Mouse (Mus musculus) heart, adult 2 months (tissue): ENCODE results near the gene Tmem102. TPM values are rescaled to one million over a fixed set of nuclear protein-coding genes. Genes with fewer than 3 reads are reported as not detected.

Source experiments
- DNase-seq, 2 experiments: peaks; one replicate each; pipeline ENCODE4 v3.0.0; 2021
- H3K27ac ChIP-seq: fragments of 200-600 bp; 2 replicates; pipeline ENCODE4 v1.8.1; 2022
- H3K27me3 ChIP-seq: fragments of 200-500 bp; 2 replicates; pipeline ENCODE4 v1.6.1; 2012; ENCODE audit warnings: mild to moderate bottlenecking, low read length, inconsistent platforms, mixed read lengths; ENCODE audit not compliant: control insufficient read depth, insufficient read depth
- H3K36me3 ChIP-seq: fragments of 200-500 bp; 2 replicates; pipeline ENCODE4 v1.6.1; 2012; ENCODE audit warnings: low read length, inconsistent platforms; ENCODE audit not compliant: control insufficient read depth, insufficient read depth
- H3K4me1 ChIP-seq: fragments of 200-500 bp; 2 replicates; pipeline ENCODE4 v1.6.1; 2011; ENCODE audit warnings: low read length; ENCODE audit not compliant: control insufficient read depth, insufficient read depth
- H3K4me3 ChIP-seq: fragments of 200-600 bp; 2 replicates; pipeline ENCODE4 v1.8.1; 2022
- H3K79me2 ChIP-seq: fragments of 200-500 bp; replicated peaks from 2 replicates; pipeline ENCODE4 v1.6.1; 2012; ENCODE audit warnings: mild to moderate bottlenecking, inconsistent platforms, low read length, moderate library complexity, mixed read lengths; ENCODE audit not compliant: control insufficient read depth, insufficient read depth
- H3K9ac ChIP-seq: fragments of 200-500 bp; 2 replicates; pipeline ENCODE4 v1.6.1; 2012; ENCODE audit warnings: low read depth, mild to moderate bottlenecking, control low read depth, inconsistent platforms, low read length, mixed read lengths
- CTCF ChIP-seq: fragments of 200-600 bp; IDR thresholded peaks from 2 replicates; pipeline ENCODE4 v1.8.1; 2022; ENCODE audit warnings: antibody characterized with exemption, mild to moderate bottlenecking, moderate library complexity
- EP300 ChIP-seq: fragments of 200-500 bp; IDR thresholded peaks from 2 replicates; pipeline ENCODE4 v1.6.1; 2011; ENCODE audit warnings: low read depth, low read length, control low read depth; ENCODE audit not compliant: insufficient read depth
- POLR2A ChIP-seq: fragments of 200-500 bp; IDR thresholded peaks from 2 replicates; pipeline ENCODE4 v1.6.1; 2011; ENCODE audit warnings: mild to moderate bottlenecking, low read depth, low read length, control low read depth; ENCODE audit not compliant: insufficient read depth
- WGBS: fragments of 180-500 bp; shearing (Covaris S2); methylation state at CpG from one replicate; pipeline ENCODE4 v1.1.7; 2018; 5-methylcytosine and 5-hydroxymethylcytosine counted together
- intact Hi-C: fragments of 180-260 bp; cut with DNase I; formaldehyde crosslinking; loops from one replicate; pipeline ENCODE4 v1.15.1; 2025
- polyA plus RNA-seq: library from polyadenylated mRNA; depleted of rRNA; stranded (reverse); fragments of >200 nt; gene quantifications from 2 replicates; pipeline ENCODE4 v1.2.3, GENCODE M21; 2012
- total RNA-seq, 2 experiments: library from RNA; stranded (reverse); gene quantifications; 2 replicates each; pipeline ENCODE4 v1.2.3; 2021

The Tmem102 gene
- total and polyA plus RNA-seq, 3 experiments: 0.25 to 0.47 (median 0.29) TPM

DNA sequence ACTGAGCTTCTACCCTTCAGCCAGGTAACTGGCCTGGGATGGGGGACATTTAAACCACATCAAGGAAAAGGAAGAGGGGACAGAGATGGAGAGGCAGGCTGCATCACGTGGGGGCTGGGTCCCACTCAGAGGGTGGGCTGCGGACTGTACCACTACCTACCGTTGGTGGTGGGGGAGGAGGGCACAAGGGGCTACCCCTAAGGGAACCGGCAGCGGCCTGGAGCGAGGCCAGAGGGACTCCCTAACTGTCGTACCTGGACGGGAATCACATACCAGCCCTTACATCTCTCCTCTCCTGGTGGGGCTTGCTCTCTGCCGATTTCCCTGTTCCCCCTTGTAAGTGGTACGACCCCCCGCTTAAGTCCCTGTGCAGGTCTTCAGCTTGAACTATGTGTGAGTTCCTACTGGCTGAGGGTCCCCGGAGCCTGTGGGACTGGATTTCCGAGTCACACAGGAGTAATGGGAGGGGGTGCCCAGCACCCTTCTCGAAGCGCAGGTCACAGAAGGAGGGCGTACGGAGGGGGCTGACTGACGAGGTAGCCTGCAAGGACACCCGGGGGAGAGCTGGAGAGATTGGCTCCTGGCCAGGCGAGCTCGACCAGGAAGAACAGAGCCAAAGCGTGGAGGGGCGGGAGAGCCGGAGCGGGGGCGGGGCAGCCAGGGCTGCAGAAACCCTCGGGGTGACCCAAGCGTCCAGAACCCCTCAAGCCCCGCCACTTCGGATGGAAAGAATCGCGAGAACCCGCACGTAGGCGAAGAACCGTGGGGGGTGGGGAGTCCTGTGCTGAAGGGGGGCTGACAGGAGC is 4.8 kb downstream of the Tmem102 start:
- Histone ChIP-seq H3K4me3 (peak overlapping the region; percentile 49), H3K27me3 (no peaks in the 10 kb centered on the region), H3K79me2 (no peaks in the 10 kb centered on the region), H3K4me1 (peaks cover 4% of the 10 kb centered on the region; the same call in 1 of the 2 replicates), H3K9ac (peak overlapping the region; percentile 55), H3K27ac (no peak overlapping the region), H3K36me3 (no peaks in the 10 kb centered on the region)
- intact Hi-C loops: no loop called here
- no peak for TF ChIP-seq POLR2A
- TF ChIP-seq EP300: no peak
- TF ChIP-seq CTCF: no peak
- 3% methylated on average over 35 of the region's 36 CpGs for WGBS
- DNase-seq: peak; percentile 53 to 65

DNA sequence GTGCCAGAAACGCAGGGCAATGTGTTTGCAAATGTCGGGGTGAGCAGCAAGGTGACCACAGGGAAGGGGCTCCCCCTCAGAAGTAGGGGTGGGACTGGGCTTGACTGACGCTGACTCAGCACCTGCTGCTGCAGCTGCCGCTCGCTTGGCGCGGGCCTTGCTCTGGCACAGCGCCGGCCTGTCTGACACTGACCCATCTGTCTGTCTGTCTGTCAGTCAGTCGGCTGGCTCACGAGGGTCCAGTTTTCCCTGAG is 5.4 kb downstream of the Tmem102 start:
- Histone ChIP-seq H3K4me3 (no peak overlapping the region), H3K36me3 (no peaks in the 10 kb centered on the region), H3K27me3 (no peaks in the 10 kb centered on the region), H3K79me2 (no peaks in the 10 kb centered on the region), H3K9ac (no peak overlapping the region), H3K27ac (no peak overlapping the region), H3K4me1 (peaks cover 4% of the 10 kb centered on the region; the same call in 1 of the 2 replicates)
- 16% methylated on average over 11 of the region's 11 CpGs for WGBS
- TF ChIP-seq EP300 (no peak), CTCF (no peak)
- DNase-seq: no peak
- intact Hi-C loops: no loop called here

DNA sequence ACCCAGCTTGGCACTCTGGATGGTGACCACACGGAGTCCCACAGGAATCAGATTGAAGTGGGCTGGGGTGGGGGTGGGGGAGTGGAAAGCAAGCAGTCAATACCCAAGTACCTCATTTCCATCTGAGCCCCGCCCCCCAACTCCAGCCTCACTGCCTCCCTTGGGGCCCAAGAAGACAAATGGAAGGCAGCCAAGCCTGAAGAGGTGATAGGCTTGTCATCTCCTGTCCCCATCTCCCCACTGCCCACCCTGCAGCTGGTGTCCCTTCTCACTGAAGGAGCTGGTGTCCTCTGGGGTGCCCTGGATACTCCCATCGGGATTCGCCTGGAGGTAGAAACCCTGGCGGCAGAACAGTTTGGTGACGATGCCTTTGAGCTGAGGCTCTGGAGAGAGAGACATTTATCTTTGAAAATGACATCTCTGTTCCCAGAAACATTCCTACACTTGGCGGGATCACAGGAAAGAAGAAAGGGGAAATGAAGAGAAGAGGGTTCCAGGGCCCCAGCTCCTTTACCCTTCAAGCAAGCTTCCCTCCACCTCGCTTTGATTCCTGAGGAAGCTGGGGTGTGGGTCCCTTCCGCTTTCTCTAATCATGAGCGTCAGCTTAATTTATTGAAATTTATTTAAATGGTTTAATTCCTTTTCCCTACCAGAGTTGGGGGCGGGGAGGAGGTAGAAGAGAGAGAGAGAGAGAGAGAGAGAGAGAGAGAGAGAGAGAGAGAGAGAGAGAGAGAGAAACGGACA is 5.9 kb downstream of the Tmem102 start:
- intact Hi-C loops: no loop called here
- no peaks in the 10 kb centered on the region for H3K27me3 ChIP-seq
- peak in 1 of 2 experiments; percentile 33 for DNase-seq
- 50% methylated on average over 12 of the region's 12 CpGs for WGBS
- no peaks in the 10 kb centered on the region for H3K36me3 ChIP-seq
- H3K4me3 ChIP-seq: no peak overlapping the region
- peaks cover 5% of the 10 kb centered on the region; the same call in 1 of the 2 replicates for H3K4me1 ChIP-seq
- H3K9ac ChIP-seq: no peak overlapping the region
- no peak for TF ChIP-seq POLR2A
- TF ChIP-seq EP300: no peak
- no peak for TF ChIP-seq CTCF
- H3K27ac ChIP-seq: no peak overlapping the region
- H3K79me2 ChIP-seq: no peaks in the 10 kb centered on the region

DNA sequence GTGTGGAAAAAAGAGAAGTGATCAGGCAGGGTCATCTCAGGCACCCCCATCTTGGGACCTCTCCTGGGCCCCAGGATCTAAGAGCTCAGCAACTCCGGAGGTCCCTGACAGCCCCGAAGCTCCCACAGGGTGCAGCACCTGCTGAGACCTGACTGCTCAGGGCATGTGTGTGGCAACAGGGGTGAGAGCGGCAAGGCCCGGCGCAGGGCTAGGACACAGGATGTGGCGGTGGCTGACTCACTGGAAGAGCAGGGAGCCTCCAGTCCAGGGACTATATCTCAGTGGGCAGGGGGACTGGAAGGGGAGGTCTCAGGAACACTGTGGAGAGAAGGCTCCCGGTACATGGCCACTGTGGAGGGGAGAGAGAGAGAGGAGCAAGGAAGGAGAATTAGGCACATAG is 7.5 kb downstream of the Tmem102 start:
- WGBS: 81% methylated on average over 7 of the region's 7 CpGs
- Histone ChIP-seq H3K27me3 (no peaks in the 10 kb centered on the region), H3K79me2 (no peaks in the 10 kb centered on the region), H3K4me1 (0 out of 2 replicates have a peak, but pooled peaks cover 1% of the 10 kb centered on the region), H3K4me3 (no peak overlapping the region), H3K27ac (no peak overlapping the region), H3K36me3 (no peaks in the 10 kb centered on the region), H3K9ac (no peak overlapping the region)
- intact Hi-C loops: no loop called here
- DNase-seq: no peak
- TF ChIP-seq POLR2A: no peak
- no peak for TF ChIP-seq EP300
- TF ChIP-seq CTCF: no peak

DNA sequence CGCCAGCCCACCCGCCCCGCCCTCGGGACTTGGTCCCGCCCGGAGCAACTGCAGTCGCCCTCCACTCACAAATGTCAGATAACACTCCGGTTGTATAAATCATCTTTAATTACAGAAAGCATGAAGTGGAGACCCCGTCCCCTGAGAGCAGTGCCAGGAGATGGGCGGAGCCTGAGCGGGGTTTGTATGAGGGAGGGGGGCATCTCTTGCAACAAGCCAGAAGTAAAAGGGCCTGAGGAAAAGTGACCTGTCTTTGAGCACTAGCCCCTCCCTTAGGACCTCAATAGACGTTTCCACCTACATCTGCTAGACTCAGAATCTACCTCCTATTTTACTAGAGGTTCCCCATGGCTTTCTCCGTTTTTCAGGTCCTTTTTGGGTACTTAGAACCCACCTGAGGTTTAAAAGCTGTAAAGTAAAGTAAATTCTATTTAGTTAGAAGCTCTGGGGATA is 9.4 kb downstream of the Tmem102 start:
- Histone ChIP-seq H3K4me1 (0 out of 2 replicates have a peak, but pooled peaks cover 1% of the 10 kb centered on the region), H3K79me2 (no peaks in the 10 kb centered on the region), H3K4me3 (peak overlapping the region; percentile 89), H3K27me3 (no peaks in the 10 kb centered on the region), H3K9ac (no peak overlapping the region), H3K36me3 (no peaks in the 10 kb centered on the region), H3K27ac (peak overlapping the region; percentile 95)
- 4% methylated on average over 13 of the region's 13 CpGs for WGBS
- DNase-seq: no peak
- TF ChIP-seq CTCF (no peak), POLR2A (no peak), EP300 (no peak)
- intact Hi-C loops: no loop called here
